Mouse (Mus musculus): ENCODE results near the gene Cct6b.
A peak's percentile ranks its signal among the peaks of the same experiment; 100 is the strongest.

The Cct6b gene

GRCm38 (mm10) chr11:82763742-82764437 is at the start of gene Cct6b, which contains the start of gene Zfp830:
TSS of gene Cct6b (minus strand) at chr11:82764321.
TSS of gene Zfp830 (plus strand) at chr11:82764345.
- peak; percentile 97 for DNase-seq

- no peak for DNase-seq
These were observed 44.4 kb upstream of the Cct6b start for GRCm38 (mm10) chr11:82808485-82808884.

- DNase-seq, result no peak
These were observed 43.2 kb upstream of the Cct6b start for GRCm38 (mm10) chr11:82807370-82807769.

- no peak for DNase-seq
These were observed 42.5 kb upstream of the Cct6b start for GRCm38 (mm10) chr11:82806656-82807055.

- DNase-seq, result no peak
These were observed 19.3 kb upstream of the Cct6b start for GRCm38 (mm10) chr11:82783453-82783852.

- no peak for DNase-seq
These were observed 18.1 kb upstream of the Cct6b start for GRCm38 (mm10) chr11:82782197-82782596.

- peak; percentile 97 to 98 for DNase-seq
These were observed 17.1 kb upstream of the Cct6b start, which contains the start of gene Lig3 for GRCm38 (mm10) chr11:82780983-82781903. TSS of gene Lig3 (plus strand) at chr11:82781108.

GRCm38 (mm10) chr11:82780134-82780533 is 16.0 kb upstream of the Cct6b start:
- no peak for DNase-seq

GRCm38 (mm10) chr11:82764438-82764924 is 360 bp upstream of the Cct6b start:
- DNase-seq, result no peak

GRCm38 (mm10) chr11:82763261-82763660 is 860 bp downstream of the Cct6b start:
- no peak for DNase-seq

GRCm38 (mm10) chr11:82762286-82762829 is 1.8 kb downstream of the Cct6b start:
- no peak for DNase-seq

- no peak for DNase-seq
These were observed 8.2 kb downstream of the Cct6b start for GRCm38 (mm10) chr11:82755919-82756318.

- DNase-seq, result no peak
These were observed 11.6 kb downstream of the Cct6b start for GRCm38 (mm10) chr11:82752349-82753115.

GRCm38 (mm10) chr11:82746857-82747366 is 17.2 kb downstream of the Cct6b start:
- peak in 1 of 2 experiments; percentile 2 for DNase-seq

GRCm38 (mm10) chr11:82746138-82746537 is 18.0 kb downstream of the Cct6b start:
- DNase-seq, result peak; percentile 49 to 50

- DNase-seq, result no peak
These were observed 25.1 kb downstream of the Cct6b start for GRCm38 (mm10) chr11:82739006-82739405.

GRCm38 (mm10) chr11:82734227-82734626 is 29.9 kb downstream of the Cct6b start:
- peak; percentile 13 to 29 for DNase-seq

- no peak for DNase-seq
These were observed 37.3 kb downstream of the Cct6b start for GRCm38 (mm10) chr11:82726862-82727261.

GRCm38 (mm10) chr11:82719294-82719693 is 44.8 kb downstream of the Cct6b start:
- no peak for DNase-seq

- no peak for DNase-seq
These were observed 51.4 kb downstream of the Cct6b start for GRCm38 (mm10) chr11:82712681-82713080.

GRCm38 (mm10) chr11:82708934-82709333 is 55.2 kb downstream of the Cct6b start:
- DNase-seq, result no peak

GRCm38 (mm10) chr11:82705082-82705481 is 59.0 kb downstream of the Cct6b start:
- DNase-seq, result no peak
